Mouse (Mus musculus) layer of hippocampus, adult 11-12 months (tissue): ENCODE measurements around the gene Cidec.

Experiments
- DNase-seq: peaks from one replicate; pipeline ENCODE4 v3.0.0; 2022; ENCODE audit warnings: low spot score

The Cidec gene

GRCm38 (mm10) chr6:113406683-113407082 lies 28.9 kb downstream of the Cidec start:
- no peak for DNase-seq

GRCm38 (mm10) chr6:113405483-113405882 lies 30.1 kb downstream of the Cidec start:
- no peak for DNase-seq

- DNase-seq, result no peak
Measured at GRCm38 (mm10) chr6:113404649-113405448, 30.7 kb downstream of the Cidec start.

- DNase-seq, result peak; percentile 65
Measured at GRCm38 (mm10) chr6:113402094-113402493, 33.5 kb downstream of the Cidec start.

GRCm38 (mm10) chr6:113396270-113397030 lies 39.1 kb downstream of the Cidec start:
- DNase-seq, result no peak

- DNase-seq, result no peak
Measured at GRCm38 (mm10) chr6:113395501-113395900, 40.1 kb downstream of the Cidec start.

- no peak for DNase-seq
Measured at GRCm38 (mm10) chr6:113394811-113395210, 40.7 kb downstream of the Cidec start.

- DNase-seq, result no peak
Measured at GRCm38 (mm10) chr6:113393951-113394350, 41.6 kb downstream of the Cidec start.

GRCm38 (mm10) chr6:113392387-113393071 lies 43.0 kb downstream of the Cidec start:
- DNase-seq, result peak; percentile 53

GRCm38 (mm10) chr6:113392015-113392386 lies 43.6 kb downstream of the Cidec start:
- DNase-seq, result no peak

GRCm38 (mm10) chr6:113390715-113391114 lies 44.8 kb downstream of the Cidec start:
- no peak for DNase-seq

GRCm38 (mm10) chr6:113388960-113389359 lies 46.6 kb downstream of the Cidec start, which contains the start of gene Ttll3:
Gene Ttll3, plus strand, starts transcription at chr6:113389260.
- no peak for DNase-seq

GRCm38 (mm10) chr6:113386025-113386424 lies 49.5 kb downstream of the Cidec start:
- no peak for DNase-seq

GRCm38 (mm10) chr6:113385160-113385714 lies 50.3 kb downstream of the Cidec start:
- DNase-seq, result no peak

- DNase-seq, result peak; percentile 42
Measured at GRCm38 (mm10) chr6:113384351-113384927, 51.1 kb downstream of the Cidec start.

- no peak for DNase-seq
Measured at GRCm38 (mm10) chr6:113380480-113380879, 55.1 kb downstream of the Cidec start.

GRCm38 (mm10) chr6:113379246-113379645 lies 56.3 kb downstream of the Cidec start:
- DNase-seq, result no peak

- peak; percentile 90 for DNase-seq
Measured at GRCm38 (mm10) chr6:113377496-113378385, 57.8 kb downstream of the Cidec start, which contains the start of the genes Tada3 and Arpc4. Gene Tada3, minus strand, starts transcription at chr6:113377883. Gene Arpc4, plus strand, starts transcription at chr6:113378115.

GRCm38 (mm10) chr6:113377172-113377495 lies 58.4 kb downstream of the Cidec start:
- no peak for DNase-seq
